In the genomic region with DNA sequence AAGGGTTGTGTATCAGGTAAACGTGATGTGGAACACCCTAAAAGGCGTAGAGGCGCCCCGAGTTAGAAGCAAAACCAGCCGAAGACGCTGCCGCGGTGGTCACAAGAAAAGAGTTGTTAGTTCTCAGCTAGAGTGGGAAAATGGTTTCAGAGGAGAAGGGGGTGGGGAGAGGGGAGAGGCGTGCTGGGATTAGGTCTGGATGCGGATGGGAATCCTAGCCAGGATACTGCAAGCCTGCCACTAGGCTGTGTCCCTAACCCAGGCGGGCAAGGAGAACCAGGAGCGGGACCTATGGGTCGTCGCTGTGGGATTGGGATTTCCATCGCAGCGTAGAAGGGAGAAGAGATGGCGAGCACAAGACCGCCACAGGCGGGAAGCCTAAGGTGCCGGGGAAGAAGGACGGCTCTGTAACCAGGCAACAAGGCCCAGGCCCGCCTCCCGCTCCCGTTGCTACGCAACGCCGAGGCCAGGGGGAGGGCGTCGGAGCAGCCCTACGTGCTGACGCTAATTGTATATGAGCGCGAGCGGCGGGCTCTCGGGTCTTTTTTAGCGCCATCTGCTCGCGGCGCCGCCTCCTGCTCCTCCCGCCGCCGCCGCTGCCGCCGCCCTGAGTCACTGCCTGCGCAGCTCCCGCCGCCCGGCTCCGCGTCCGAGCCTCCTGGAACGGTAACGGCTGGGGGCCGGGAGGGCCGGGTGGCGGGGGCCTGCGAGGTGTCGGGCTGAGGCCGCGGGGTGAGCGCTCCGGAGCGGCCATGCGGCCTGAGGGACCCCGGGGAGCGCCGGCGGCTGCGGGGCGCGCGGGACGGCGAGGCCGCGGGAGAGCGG, we compare ENCODE assay signal across 8 mouse cellular contexts. TPM values are rescaled to one million over a fixed set of nuclear protein-coding genes. Genes with fewer than 3 reads are reported as not detected.
DNase-seq lines count a peak whose midpoint lies in the region; ATAC-seq lines count a peak whose summit lies in the region.

TSS of gene Nap1l1 (plus strand) at position 538 of the 825 bp plus-strand sequence.

- H3K79me2 ChIP-seq in macrophage (ENCODE audit: inconsistent target) = peaks cover 43% of the 10 kb centered on the region

- under 1% methylated on average over 56 of the region's 80 CpGs for WGBS in hindbrain, embryonic 16.5 days
- WGBS in macrophage (ENCODE audit: missing documents) = 6% methylated on average over 79 of the region's 80 CpGs

- DNase-seq in WW6 (ENCODE audit: low read depth, low spot score) = peak; percentile 88
- peak; percentile 92 to 95 for DNase-seq in cerebellum, postnatal 4 days (ENCODE audit: low spot score in 2 of 2)
- peak; percentile 97 for DNase-seq in gastrocnemius, adult 18-20 months (ENCODE audit: low spot score)
- DNase-seq in left cerebral cortex, adult 18-20 months (ENCODE audit: low spot score in 2 of 2) = peak; percentile 97 to 98
- DNase-seq in right cerebral cortex, adult 18-20 months = peak; percentile 98
- peak; percentile 89 for DNase-seq in urinary bladder, postnatal 10 days (ENCODE audit: low spot score)

- H3K9ac ChIP-seq in hindbrain, embryonic 16.5 days (ENCODE audit: low read depth, low read length) = peak within 1 kb of the TSS; percentile 99

- no peaks in the 10 kb centered on the region for H3K27me3 ChIP-seq in hindbrain, embryonic 16.5 days (replicated peaks; ENCODE audit: control insufficient read depth, insufficient read depth, low read length)

- peaks cover 23% of the 10 kb centered on the region for H3K4me1 ChIP-seq in hindbrain, embryonic 16.5 days (ENCODE audit: control insufficient read depth, insufficient read depth, low read depth, low read length)

- no peaks in the 10 kb centered on the region for H3K9me3 ChIP-seq in hindbrain, embryonic 16.5 days (ENCODE audit: control insufficient read depth, low read length)

- no peaks in the 10 kb centered on the region for H3K36me3 ChIP-seq in hindbrain, embryonic 16.5 days (ENCODE audit: control insufficient read depth, insufficient read depth, low read length)
- no peaks in the 10 kb centered on the region for H3K36me3 ChIP-seq in macrophage (ENCODE audit: inconsistent target)

- peak; percentile 100 for ATAC-seq in hindbrain, embryonic 16.5 days

- peak within 1 kb of the TSS; percentile 78 for H3K4me2 ChIP-seq in hindbrain, embryonic 16.5 days (ENCODE audit: low read length)

- H3K4me3 ChIP-seq in hindbrain, embryonic 16.5 days (ENCODE audit: low read length) = peak within 1 kb of the TSS; percentile 93
- H3K4me3 ChIP-seq in macrophage (ENCODE audit: inconsistent target) = peak within 1 kb of the TSS; percentile 56

- H3K27ac ChIP-seq in hindbrain, embryonic 16.5 days (ENCODE audit: low read depth, low read length) = peak within 1 kb of the TSS; percentile 96
- H3K27ac ChIP-seq in macrophage = peak within 1 kb of the TSS; percentile 25; the same call in 1 of the 2 replicates

RNA-seq across cellular contexts. Expression of gene Nap1l1, which starts in this region (rescaled TPM):
- 10 to 100 TPM; 63.4 to 69.3 TPM for total RNA-seq in gastrocnemius, adult 18-20 months (2021)
- polyA plus RNA-seq in hindbrain, embryonic 16.5 days (2015; fragmentation: Nextera tagmentation; extraction: Ambion mirVana) = 147 and 161 TPM in 2 replicates
- 100 to 1,000 TPM; 234 to 248 TPM for total RNA-seq in left cerebral cortex, adult 18-20 months (2021)
- 100 to 1,000 TPM in 6 of 26 experiments, 10 to 100 TPM in 20; 31.0 to 122 (median 62.7) TPM for total RNA-seq in macrophage (2018; cell fraction: chromatin; rRNA removed)
- total RNA-seq in macrophage (2018; cell fraction: cytosol; rRNA removed) = 100 to 1,000 TPM in 16 of 26 experiments, 10 to 100 TPM in 10; 81.5 to 151 (median 109) TPM
- total RNA-seq in macrophage (2018; cell fraction: nucleus; rRNA removed) = 100 to 1,000 TPM in 2 of 26 experiments, 10 to 100 TPM in 24; 36.7 to 168 (median 52.9) TPM
- 135 to 333 TPM (median 303 TPM) in 3 replicates for polyA plus RNA-seq in macrophage (2018)

Comparison
In these comparisons a context has a peak if more than half of its experiments do, and no peak if none do; other contexts are left out.
1. Peak in every context shown above with its lines: DNase-seq, ATAC-seq, H3K4me3 ChIP-seq and H3K27ac ChIP-seq.